Mouse (Mus musculus): ENCODE measurements around the gene Rpl7a. TPM values are rescaled to one million over a fixed set of nuclear protein-coding genes. Genes with fewer than 3 reads are reported as not detected.
"Not testable (repeated sequence)": the region's sequence is repeated elsewhere in the genome, so short reads cannot be mapped to it uniquely, and the experiment has no call there.

Gene Rpl7a
- polyA plus RNA-seq (2015; fragmentation: Nextera tagmentation; extraction: Ambion mirVana): 668 and 686 TPM in 2 replicates

DNA sequence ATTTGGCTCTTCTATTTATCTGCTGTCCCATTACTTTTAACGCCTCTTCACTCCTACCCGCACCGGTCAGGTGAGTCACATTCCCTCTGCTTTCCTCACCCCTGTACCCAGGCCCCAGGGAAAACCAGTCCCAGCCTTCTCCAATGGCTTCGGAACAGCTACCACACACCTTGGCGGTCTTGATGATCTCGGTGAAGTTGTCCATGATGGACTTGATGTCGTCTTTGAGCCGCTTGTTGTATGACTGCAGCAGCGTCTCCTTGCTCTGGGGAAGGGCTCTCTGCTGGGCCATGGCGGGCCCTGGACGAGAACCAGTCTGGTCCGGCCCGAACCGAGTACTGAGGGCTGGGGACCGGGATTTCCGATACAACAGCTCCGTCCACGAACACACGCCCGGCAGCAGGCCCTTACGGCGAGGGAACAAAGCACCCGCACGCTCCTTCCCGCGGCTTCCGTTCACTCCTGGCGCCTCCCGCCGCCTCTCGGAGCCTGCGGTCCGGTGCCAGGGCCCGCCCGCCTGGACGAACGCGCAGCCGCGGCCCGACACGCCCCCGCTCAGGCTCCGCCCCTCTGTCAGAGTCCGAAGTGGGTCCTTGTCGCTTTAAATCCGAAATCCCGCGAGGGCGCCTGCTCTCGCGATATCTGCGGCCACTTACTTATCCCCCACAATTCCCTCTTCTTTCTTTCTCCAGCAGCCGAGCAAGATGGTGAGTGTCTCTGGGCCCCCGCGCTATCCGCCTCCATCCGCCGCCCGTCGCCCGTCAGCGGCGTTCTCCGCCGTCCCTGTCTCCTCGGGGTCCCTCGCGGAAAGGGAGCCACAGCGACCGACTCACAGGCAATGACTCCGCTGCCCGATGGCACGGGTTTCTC is at the start of gene Rpl7a, which contains the start of gene Med22:
Gene Rpl7a (plus strand): TSS at position 641 of the 870 bp plus-strand sequence.
Gene Med22 (minus strand): TSS at position 554 of the 870 bp plus-strand sequence.
- TF ChIP-seq CTCF (IDR thresholded peaks at IDR 0.05; ENCODE audit: low read depth): no peak
- peak; percentile 89 for ATAC-seq (replicated peaks; ENCODE audit: low FRiP score, low read depth)
- WGBS: 0% methylated on average over 74 of the region's 74 CpGs
- no peaks in the 10 kb centered on the region for H3K9me3 ChIP-seq (replicated peaks; ENCODE audit: low read length)
- peak within 1 kb of the TSS; percentile 91 for H3K9ac ChIP-seq (ENCODE audit: low read depth, low read length)
- H3K4me3 ChIP-seq (replicated peaks; ENCODE audit: low read depth, low read length): peak within 1 kb of the TSS; percentile 87
- peak within 1 kb of the TSS; percentile 95 for H3K27ac ChIP-seq
- H3K36me3 ChIP-seq (ENCODE audit: insufficient read depth, low read length): peaks cover 46% of the 10 kb centered on the region
- no peaks in the 10 kb centered on the region for H3K27me3 ChIP-seq (ENCODE audit: insufficient read depth, low read length)
- H3K4me1 ChIP-seq (replicated peaks; ENCODE audit: insufficient read depth, low read length): peaks cover 28% of the 10 kb centered on the region
- H3K4me2 ChIP-seq (ENCODE audit: low read length): peak within 1 kb of the TSS; percentile 93
- DNase-seq (ENCODE audit: low spot score): peak; percentile 98

- ATAC-seq (replicated peaks; ENCODE audit: low FRiP score, low read depth) (no peak), DNase-seq (ENCODE audit: low spot score) (no peak)
- H3K4me1 ChIP-seq (replicated peaks; ENCODE audit: insufficient read depth, low read length): no peaks in the 10 kb centered on the region
- no peak overlapping the region for H3K4me2 ChIP-seq (ENCODE audit: low read length)
- no peak overlapping the region for H3K27ac ChIP-seq
- no peaks in the 10 kb centered on the region for H3K36me3 ChIP-seq (ENCODE audit: insufficient read depth, low read length)
- no peak overlapping the region for H3K9ac ChIP-seq (ENCODE audit: low read depth, low read length)
- TF ChIP-seq CTCF (IDR thresholded peaks at IDR 0.05; ENCODE audit: low read depth): no peak
- no peaks in the 10 kb centered on the region for H3K9me3 ChIP-seq (replicated peaks; ENCODE audit: low read length)
- WGBS: 79% methylated on average over 3 of the region's 3 CpGs
- no peak overlapping the region for H3K4me3 ChIP-seq (replicated peaks; ENCODE audit: low read depth, low read length)
- H3K27me3 ChIP-seq (ENCODE audit: insufficient read depth, low read length): no peaks in the 10 kb centered on the region
Measured at GRCm38 (mm10) chr2:26862856-26863255, 47.7 kb upstream of the Rpl7a start.

GRCm38 (mm10) chr2:26864879-26865278 is 45.7 kb upstream of the Rpl7a start, which contains the start of gene Abo:
Gene Abo, minus strand, starts transcription at chr2:26864979.
- WGBS: 64% methylated on average over 3 of the region's 3 CpGs
- no peak within 1 kb of the TSS for H3K4me2 ChIP-seq (ENCODE audit: low read length)
- ATAC-seq (replicated peaks; ENCODE audit: low FRiP score, low read depth) (no peak), DNase-seq (ENCODE audit: low spot score) (no peak)
- H3K4me3 ChIP-seq (replicated peaks; ENCODE audit: low read depth, low read length): no peak within 1 kb of the TSS
- no peaks in the 10 kb centered on the region for H3K27me3 ChIP-seq (ENCODE audit: insufficient read depth, low read length)
- TF ChIP-seq CTCF (IDR thresholded peaks at IDR 0.05; ENCODE audit: low read depth): no peak
- no peaks in the 10 kb centered on the region for H3K9me3 ChIP-seq (replicated peaks; ENCODE audit: low read length)
- H3K36me3 ChIP-seq (ENCODE audit: insufficient read depth, low read length): no peaks in the 10 kb centered on the region
- H3K4me1 ChIP-seq (replicated peaks; ENCODE audit: insufficient read depth, low read length): no peaks in the 10 kb centered on the region
- no peak within 1 kb of the TSS for H3K27ac ChIP-seq
- no peak within 1 kb of the TSS for H3K9ac ChIP-seq (ENCODE audit: low read depth, low read length)

- H3K9ac ChIP-seq (ENCODE audit: low read depth, low read length): no peak overlapping the region
- H3K4me1 ChIP-seq (replicated peaks; ENCODE audit: insufficient read depth, low read length): no peaks in the 10 kb centered on the region
- no peak for TF ChIP-seq CTCF (IDR thresholded peaks at IDR 0.05; ENCODE audit: low read depth)
- H3K27me3 ChIP-seq (ENCODE audit: insufficient read depth, low read length): no peaks in the 10 kb centered on the region
- no peak overlapping the region for H3K27ac ChIP-seq
- no peak overlapping the region for H3K4me2 ChIP-seq (ENCODE audit: low read length)
- DNase-seq (ENCODE audit: low spot score) (no peak), ATAC-seq (replicated peaks; ENCODE audit: low FRiP score, low read depth) (no peak)
- H3K36me3 ChIP-seq (ENCODE audit: insufficient read depth, low read length): no peaks in the 10 kb centered on the region
- 61% methylated on average over 6 of the region's 6 CpGs for WGBS
- H3K9me3 ChIP-seq (replicated peaks; ENCODE audit: low read length): no peaks in the 10 kb centered on the region
- H3K4me3 ChIP-seq (replicated peaks; ENCODE audit: low read depth, low read length): no peak overlapping the region
Measured at GRCm38 (mm10) chr2:26870666-26871065, 39.9 kb upstream of the Rpl7a start.

- no peak for ATAC-seq (replicated peaks; ENCODE audit: low FRiP score, low read depth)
- no peak for DNase-seq (ENCODE audit: low spot score)
Measured at GRCm38 (mm10) chr2:26878571-26878970, 32.0 kb upstream of the Rpl7a start.

DNA sequence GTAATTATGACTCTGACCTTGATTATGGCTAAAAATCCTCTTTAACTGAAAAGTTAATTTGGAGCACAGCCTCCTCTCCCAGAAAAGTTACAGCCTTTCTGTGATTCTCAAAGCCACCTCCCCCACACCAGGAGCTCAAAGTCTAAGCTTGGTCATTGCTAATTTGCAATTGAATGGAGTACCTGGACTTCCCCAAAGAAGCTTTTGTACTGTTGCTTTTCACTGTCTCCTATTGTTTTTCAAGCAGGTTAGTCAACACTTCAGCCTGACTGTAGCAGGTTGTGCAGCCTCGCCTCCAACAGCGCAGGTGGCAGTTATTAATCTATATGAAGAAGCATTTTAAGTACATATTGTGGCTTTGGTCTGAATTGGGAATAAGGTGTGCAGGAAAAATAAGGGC is 25.0 kb upstream of the Rpl7a start:
- H3K4me1 ChIP-seq (replicated peaks; ENCODE audit: insufficient read depth, low read length); H3K4me2 ChIP-seq (ENCODE audit: low read length); H3K27ac ChIP-seq; ATAC-seq (replicated peaks; ENCODE audit: low FRiP score, low read depth); DNase-seq (ENCODE audit: low spot score); H3K27me3 ChIP-seq (ENCODE audit: insufficient read depth, low read length); H3K4me3 ChIP-seq (replicated peaks; ENCODE audit: low read depth, low read length); H3K9ac ChIP-seq (ENCODE audit: low read depth, low read length); H3K9me3 ChIP-seq (replicated peaks; ENCODE audit: low read length): not testable (repeated sequence)
- peaks cover 15% of the 10 kb centered on the region; the same call in 1 of the 2 replicates for H3K36me3 ChIP-seq (ENCODE audit: insufficient read depth, low read length)
- WGBS: 92% methylated on average over 2 of the region's 2 CpGs

More at GRCm38 (mm10) chr2:26878571-26878970, 32.0 kb upstream of the Rpl7a start:
- no peaks in the 10 kb centered on the region for H3K36me3 ChIP-seq (ENCODE audit: insufficient read depth, low read length)
- no peaks in the 10 kb centered on the region for H3K9me3 ChIP-seq (replicated peaks; ENCODE audit: low read length)
- H3K4me3 ChIP-seq (replicated peaks; ENCODE audit: low read depth, low read length): no peak overlapping the region
- H3K4me2 ChIP-seq (ENCODE audit: low read length): no peak overlapping the region
- H3K4me1 ChIP-seq (replicated peaks; ENCODE audit: insufficient read depth, low read length): no peaks in the 10 kb centered on the region
- H3K27me3 ChIP-seq (ENCODE audit: insufficient read depth, low read length): no peaks in the 10 kb centered on the region
- H3K9ac ChIP-seq (ENCODE audit: low read depth, low read length): no peak overlapping the region
- no peak for TF ChIP-seq CTCF (IDR thresholded peaks at IDR 0.05; ENCODE audit: low read depth)
- H3K27ac ChIP-seq: no peak overlapping the region

DNA sequence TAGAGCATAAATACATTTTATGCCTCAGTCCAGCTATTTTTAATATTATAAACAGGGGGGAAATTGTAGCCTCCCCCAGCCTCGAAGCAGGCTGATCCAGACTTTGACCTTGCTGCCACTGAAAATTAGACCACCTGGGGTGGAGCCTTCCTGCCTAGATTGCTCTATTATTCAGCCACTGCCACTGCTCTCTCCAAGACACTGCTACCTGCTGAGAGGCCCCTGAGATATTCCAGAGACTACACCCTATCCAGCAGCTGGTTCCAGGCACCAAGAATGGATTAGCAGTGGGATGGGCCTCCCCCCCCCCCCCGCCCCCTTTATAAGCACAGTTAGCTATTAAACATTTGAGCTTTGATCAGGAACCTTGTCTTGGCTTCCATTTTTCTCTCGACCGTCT is 24.4 kb upstream of the Rpl7a start:
- not testable (repeated sequence) for H3K9ac ChIP-seq (ENCODE audit: low read depth, low read length); ATAC-seq (replicated peaks; ENCODE audit: low FRiP score, low read depth); H3K4me2 ChIP-seq (ENCODE audit: low read length); H3K9me3 ChIP-seq (replicated peaks; ENCODE audit: low read length); H3K4me1 ChIP-seq (replicated peaks; ENCODE audit: insufficient read depth, low read length); H3K27ac ChIP-seq; H3K4me3 ChIP-seq (replicated peaks; ENCODE audit: low read depth, low read length); DNase-seq (ENCODE audit: low spot score); H3K27me3 ChIP-seq (ENCODE audit: insufficient read depth, low read length)
- peaks cover 20% of the 10 kb centered on the region for H3K36me3 ChIP-seq (ENCODE audit: insufficient read depth, low read length)
- WGBS: 54% methylated on average over 4 of the region's 4 CpGs
